Mouse (Mus musculus) hindbrain, postnatal 0 days (tissue): ENCODE measurements at regions not wholly inside any gene's neighbourhood (a gene's known extent, or its start where the extent isn't known, plus 50 kb on each side); places are given as distances from the start of the nearest gene placed in this dataset.

Experiments used
- ATAC-seq: fragments of 200-750 bp; cut with Nextera tagmentation; 2 replicates; pipeline ENCODE4 v1.8.0; 2017; ENCODE audit warnings: mild to moderate bottlenecking, moderate TSS enrichment, moderate library complexity
- DNase-seq: peaks from one replicate; pipeline ENCODE4 v3.0.0-alpha.2; 2015; ENCODE audit warnings: low spot score
- H3K27ac ChIP-seq: fragments of 300-500 bp; sonication (generic); 2 replicates; pipeline ENCODE4 v1.5.1; 2014; ENCODE audit warnings: mild to moderate bottlenecking
- H3K27me3 ChIP-seq: fragments of 300-500 bp; sonication (generic); 2 replicates; pipeline ENCODE4 v1.6.1; 2014; ENCODE audit warnings: low read length, mixed read lengths; ENCODE audit not compliant: insufficient read depth
- H3K36me3 ChIP-seq: fragments of 300-500 bp; sonication (generic); 2 replicates; pipeline ENCODE4 v1.6.1; 2014; ENCODE audit warnings: low read length, mixed read lengths; ENCODE audit not compliant: insufficient read depth
- H3K4me1 ChIP-seq: fragments of 300-500 bp; sonication (generic); 2 replicates; pipeline ENCODE4 v1.6.1; 2014; ENCODE audit warnings: antibody characterized with exemption, low read length, mixed read lengths; ENCODE audit not compliant: insufficient read depth
- H3K4me2 ChIP-seq: fragments of 300-500 bp; sonication (generic); 2 replicates; pipeline ENCODE4 v1.6.1; 2014; ENCODE audit warnings: low read depth, mild to moderate bottlenecking, low read length, moderate library complexity, mixed read lengths
- H3K4me3 ChIP-seq: fragments of 300-500 bp; sonication (generic); 2 replicates; pipeline ENCODE4 v1.5.1; 2014; ENCODE audit warnings: low read length
- H3K9ac ChIP-seq: fragments of 300-500 bp; sonication (generic); replicated peaks from 2 replicates; pipeline ENCODE4 v1.6.1; 2014; ENCODE audit warnings: mild to moderate bottlenecking, low read length, moderate library complexity, mixed read lengths
- H3K9me3 ChIP-seq: fragments of 300-500 bp; sonication (generic); 2 replicates; pipeline ENCODE4 v1.6.1; 2016; ENCODE audit warnings: low read length, mixed read lengths
- CTCF ChIP-seq: IDR thresholded peaks from 2 replicates; pipeline ENCODE4 v1.5.1; 2016; ENCODE audit warnings: antibody characterized with exemption, control low read depth, low read depth
- WGBS: fragments of 180-500 bp; shearing (Covaris S2); extraction: QIAGEN DNeasy Blood & Tissue Kit; methylation state at CpG from one replicate; pipeline ENCODE4 v1.1.7; 2014; 5-methylcytosine and 5-hydroxymethylcytosine counted together

DNA sequence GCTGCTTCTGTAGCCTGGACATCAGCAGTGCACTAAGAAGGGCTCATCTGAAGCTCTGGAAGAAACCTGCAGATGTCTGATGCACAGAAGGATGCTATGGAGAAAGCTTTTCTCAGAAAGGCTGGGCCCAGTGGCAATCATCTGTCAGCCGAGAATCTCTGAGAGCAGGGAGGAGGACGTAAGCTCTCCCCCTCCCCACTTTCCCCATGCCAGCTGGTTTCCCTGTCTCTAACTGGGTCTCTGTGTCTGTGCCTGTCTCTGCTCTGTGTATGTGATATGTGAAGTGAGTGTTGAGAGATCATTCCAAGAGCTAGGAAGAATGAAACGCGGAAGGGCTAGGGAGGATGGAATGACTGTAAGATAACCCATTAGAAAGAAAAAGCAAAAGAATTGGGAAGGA, 155.1 kb upstream of the Podxl start:
- no peaks in the 10 kb centered on the region for H3K4me1 ChIP-seq
- H3K4me3 ChIP-seq: no peak overlapping the region
- DNase-seq (no peak), ATAC-seq (no peak)
- no peak overlapping the region for H3K9ac ChIP-seq
- H3K27ac ChIP-seq: no peak overlapping the region
- no peak overlapping the region for H3K4me2 ChIP-seq
- H3K9me3 ChIP-seq: no peaks in the 10 kb centered on the region
- TF ChIP-seq CTCF: no peak
- H3K27me3 ChIP-seq: no peaks in the 10 kb centered on the region
- no peaks in the 10 kb centered on the region for H3K36me3 ChIP-seq
- WGBS: 52% methylated on average over 4 of the region's 4 CpGs

DNA sequence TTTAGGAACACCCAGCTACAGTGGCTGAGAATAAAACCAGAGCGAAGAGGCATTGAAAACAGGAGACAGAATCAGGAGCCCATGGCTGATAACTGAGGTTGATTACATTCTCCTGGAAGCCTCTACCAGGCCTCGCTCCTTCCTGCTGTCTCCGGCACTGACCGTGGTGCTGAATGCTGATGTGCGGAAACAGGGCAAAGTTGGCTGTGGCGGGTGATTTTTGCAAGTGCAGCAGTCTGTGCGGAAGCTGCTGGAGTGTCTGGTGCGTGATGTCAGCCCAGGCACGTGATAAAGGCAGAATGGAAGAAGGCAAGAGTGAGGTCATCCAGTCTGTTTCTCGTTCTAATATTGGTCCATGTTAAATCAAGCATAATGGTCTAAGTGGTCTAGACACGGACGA, 153.8 kb upstream of the Podxl start:
- TF ChIP-seq CTCF: no peak
- Histone ChIP-seq H3K27ac (no peak overlapping the region; the same call in 1 of the 2 replicates), H3K36me3 (no peaks in the 10 kb centered on the region), H3K9ac (no peak overlapping the region), H3K4me3 (no peak overlapping the region), H3K27me3 (no peaks in the 10 kb centered on the region), H3K4me1 (no peaks in the 10 kb centered on the region), H3K4me2 (no peak overlapping the region), H3K9me3 (no peaks in the 10 kb centered on the region)
- peak; percentile 85 for ATAC-seq
- 24% methylated on average over 12 of the region's 12 CpGs for WGBS
- DNase-seq: peak; percentile 68

DNA sequence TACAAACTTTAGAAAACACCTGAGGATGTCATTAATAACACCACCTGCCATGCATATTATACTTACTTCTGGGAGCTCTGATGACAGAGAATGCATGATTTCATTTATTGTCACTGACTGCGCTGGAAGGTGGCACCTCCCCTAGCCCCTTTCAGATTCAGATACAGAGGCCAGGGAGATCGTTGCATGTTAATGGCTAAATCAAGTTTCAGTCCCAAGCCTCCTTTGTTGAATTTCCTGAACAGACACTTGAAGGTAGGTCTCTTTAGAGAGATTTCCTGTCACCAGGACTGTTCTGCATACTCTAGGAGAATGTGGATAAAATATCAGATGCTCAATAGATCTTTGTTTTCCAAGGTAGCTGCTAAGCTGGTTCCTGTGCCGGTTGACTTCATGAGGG, 143.5 kb upstream of the Podxl start:
- Histone ChIP-seq H3K9me3 (no peaks in the 10 kb centered on the region), H3K9ac (no peak overlapping the region), H3K27me3 (no peaks in the 10 kb centered on the region), H3K4me1 (no peaks in the 10 kb centered on the region), H3K4me3 (no peak overlapping the region), H3K27ac (no peak overlapping the region), H3K36me3 (no peaks in the 10 kb centered on the region), H3K4me2 (no peak overlapping the region)
- WGBS: 67% methylated on average over 3 of the region's 3 CpGs
- DNase-seq (no peak), ATAC-seq (no peak)
- no peak for TF ChIP-seq CTCF

DNA sequence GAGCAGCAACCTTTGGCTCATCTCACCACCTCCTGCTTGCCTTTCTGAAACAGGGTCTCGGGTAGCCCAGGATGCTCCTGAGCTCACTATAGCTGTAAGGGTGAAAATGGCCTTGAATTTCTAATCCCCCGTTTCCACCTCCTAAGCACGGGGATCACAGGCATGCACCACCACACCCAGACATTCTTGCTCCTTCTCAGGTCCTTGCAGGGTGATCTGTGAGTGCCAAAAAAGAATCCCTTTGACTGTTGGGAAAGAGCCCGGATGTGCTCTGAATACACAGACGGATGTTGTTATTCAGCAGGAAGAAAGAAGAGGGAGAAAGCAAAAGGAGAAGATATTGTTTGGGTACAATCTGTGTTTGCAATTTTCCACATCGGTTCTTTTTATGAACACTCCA, 140.4 kb upstream of the Podxl start:
- H3K9ac ChIP-seq: no peak overlapping the region
- H3K27ac ChIP-seq: no peak overlapping the region
- H3K4me2 ChIP-seq: no peak overlapping the region
- no peaks in the 10 kb centered on the region for H3K4me1 ChIP-seq
- ATAC-seq (no peak), DNase-seq (no peak)
- H3K4me3 ChIP-seq: no peak overlapping the region
- no peaks in the 10 kb centered on the region for H3K27me3 ChIP-seq
- TF ChIP-seq CTCF: no peak
- WGBS: 57% methylated on average over 6 of the region's 6 CpGs
- no peaks in the 10 kb centered on the region for H3K36me3 ChIP-seq
- H3K9me3 ChIP-seq: no peaks in the 10 kb centered on the region

DNA sequence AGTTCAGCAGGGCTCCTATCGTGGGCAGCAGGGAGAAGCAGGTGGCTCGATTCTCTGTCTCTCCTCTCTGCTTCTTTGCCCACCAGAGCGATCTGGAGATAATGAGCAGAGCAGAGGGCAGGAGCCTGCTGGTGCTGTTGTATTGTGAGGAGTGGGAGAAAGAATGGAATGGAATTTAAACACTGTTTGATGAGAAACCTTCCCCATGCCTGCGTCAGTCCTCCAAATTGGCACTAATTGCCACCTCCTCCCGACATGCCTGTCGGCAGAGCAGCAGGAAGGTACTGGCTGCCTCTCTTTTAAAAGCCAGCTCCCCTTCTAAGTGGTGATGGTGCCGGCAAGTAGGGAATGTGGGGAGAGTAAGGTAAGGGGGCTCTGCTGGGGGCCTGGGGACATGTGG, 139.2 kb upstream of the Podxl start:
- no peaks in the 10 kb centered on the region for H3K36me3 ChIP-seq
- no peaks in the 10 kb centered on the region for H3K27me3 ChIP-seq
- H3K9ac ChIP-seq: no peak overlapping the region
- no peak for TF ChIP-seq CTCF
- no peak overlapping the region for H3K4me2 ChIP-seq
- ATAC-seq: no peak
- H3K4me1 ChIP-seq: no peaks in the 10 kb centered on the region
- no peak overlapping the region for H3K4me3 ChIP-seq
- no peaks in the 10 kb centered on the region for H3K9me3 ChIP-seq
- no peak overlapping the region for H3K27ac ChIP-seq
- 17% methylated on average over 7 of the region's 7 CpGs for whole genome bisulfite sequencing
- no peak for DNase-seq

DNA sequence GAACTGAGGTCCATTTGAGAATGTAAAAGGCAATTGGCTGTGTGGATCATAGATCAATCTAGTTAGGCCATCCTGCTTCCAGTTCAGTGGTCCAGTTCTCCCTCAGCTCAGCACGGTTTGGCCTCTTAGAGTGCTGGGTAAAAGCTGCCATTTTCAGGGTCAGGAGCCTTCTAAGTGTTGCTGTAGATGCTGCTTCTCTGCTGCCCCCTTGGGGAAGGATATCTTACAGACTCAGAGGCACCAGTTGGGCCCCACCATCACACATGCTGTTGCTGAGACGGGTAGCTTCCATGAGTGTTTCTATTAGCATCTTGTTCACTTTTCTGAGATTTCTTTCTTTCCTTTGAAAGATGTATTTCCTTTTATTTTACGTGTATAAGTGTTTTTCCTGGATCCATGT, 132.1 kb upstream of the Podxl start:
- H3K27ac ChIP-seq: no peak overlapping the region
- no peak for DNase-seq
- no peak for ATAC-seq
- H3K9me3 ChIP-seq: no peaks in the 10 kb centered on the region
- WGBS: 65% methylated on average over 3 of the region's 3 CpGs
- no peak; the same call in 1 of the 2 replicates for TF ChIP-seq CTCF
- H3K36me3 ChIP-seq: no peaks in the 10 kb centered on the region
- no peaks in the 10 kb centered on the region for H3K27me3 ChIP-seq
- no peaks in the 10 kb centered on the region for H3K4me1 ChIP-seq
- H3K4me3 ChIP-seq: no peak overlapping the region
- no peak overlapping the region for H3K4me2 ChIP-seq
- H3K9ac ChIP-seq: no peak overlapping the region

DNA sequence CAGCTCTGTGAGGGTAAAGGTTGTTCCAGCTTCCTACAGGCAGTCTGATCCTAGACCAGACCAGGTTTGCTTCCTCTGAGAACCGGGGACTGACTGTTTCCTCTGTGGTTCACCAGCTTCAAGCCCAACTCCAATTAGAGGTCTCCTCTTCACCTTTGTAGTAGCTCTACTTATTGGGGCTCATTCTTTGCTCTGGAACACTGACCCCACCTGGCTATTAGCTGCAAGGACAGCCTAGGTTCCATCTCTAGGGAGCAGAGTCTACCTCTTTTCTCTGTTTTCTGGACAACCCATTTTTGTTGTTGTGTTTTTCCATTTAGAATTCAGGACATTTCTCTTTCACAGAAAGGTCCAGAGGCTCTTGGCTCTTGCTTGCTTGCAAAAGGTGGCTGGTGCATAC, 129.3 kb upstream of the Podxl start:
- Histone ChIP-seq H3K36me3 (no peaks in the 10 kb centered on the region), H3K4me3 (no peak overlapping the region), H3K4me1 (no peaks in the 10 kb centered on the region), H3K27me3 (no peaks in the 10 kb centered on the region), H3K27ac (no peak overlapping the region), H3K9ac (no peak overlapping the region), H3K4me2 (no peak overlapping the region), H3K9me3 (no peaks in the 10 kb centered on the region)
- no peak for ATAC-seq
- DNase-seq: no peak
- TF ChIP-seq CTCF: peak; percentile 44
- WGBS: 95% methylated on average over 1 of the region's 1 CpGs

DNA sequence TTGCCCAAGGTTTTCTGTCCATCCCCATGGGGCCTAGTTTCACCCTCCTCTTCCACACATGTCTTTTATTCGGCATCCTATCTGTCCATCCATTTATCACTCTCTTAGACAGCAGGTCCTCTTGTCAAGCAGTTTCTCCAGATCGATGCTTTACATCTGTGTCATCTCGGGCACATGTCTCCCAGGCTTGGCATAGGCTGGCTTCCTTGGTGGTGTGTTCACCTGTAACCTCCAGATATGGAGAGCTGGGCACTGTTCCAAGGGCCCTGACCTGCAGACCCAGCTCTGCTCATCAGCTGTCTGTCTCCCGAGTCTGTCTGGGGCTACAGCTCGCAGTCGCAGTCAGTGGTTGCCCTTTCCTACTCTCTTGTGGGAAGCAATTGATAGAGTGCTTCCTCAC, 128.2 kb upstream of the Podxl start:
- H3K4me3 ChIP-seq: no peak overlapping the region
- ATAC-seq (no peak), DNase-seq (no peak)
- no peaks in the 10 kb centered on the region for H3K4me1 ChIP-seq
- no peaks in the 10 kb centered on the region for H3K27me3 ChIP-seq
- no peak for TF ChIP-seq CTCF
- H3K9ac ChIP-seq: no peak overlapping the region
- no peak overlapping the region for H3K27ac ChIP-seq
- no peaks in the 10 kb centered on the region for H3K9me3 ChIP-seq
- H3K4me2 ChIP-seq: no peak overlapping the region
- no peaks in the 10 kb centered on the region for H3K36me3 ChIP-seq
- whole genome bisulfite sequencing: 75% methylated on average over 6 of the region's 6 CpGs
